Mouse (Mus musculus): ENCODE results near the gene Rab28.

DNA sequence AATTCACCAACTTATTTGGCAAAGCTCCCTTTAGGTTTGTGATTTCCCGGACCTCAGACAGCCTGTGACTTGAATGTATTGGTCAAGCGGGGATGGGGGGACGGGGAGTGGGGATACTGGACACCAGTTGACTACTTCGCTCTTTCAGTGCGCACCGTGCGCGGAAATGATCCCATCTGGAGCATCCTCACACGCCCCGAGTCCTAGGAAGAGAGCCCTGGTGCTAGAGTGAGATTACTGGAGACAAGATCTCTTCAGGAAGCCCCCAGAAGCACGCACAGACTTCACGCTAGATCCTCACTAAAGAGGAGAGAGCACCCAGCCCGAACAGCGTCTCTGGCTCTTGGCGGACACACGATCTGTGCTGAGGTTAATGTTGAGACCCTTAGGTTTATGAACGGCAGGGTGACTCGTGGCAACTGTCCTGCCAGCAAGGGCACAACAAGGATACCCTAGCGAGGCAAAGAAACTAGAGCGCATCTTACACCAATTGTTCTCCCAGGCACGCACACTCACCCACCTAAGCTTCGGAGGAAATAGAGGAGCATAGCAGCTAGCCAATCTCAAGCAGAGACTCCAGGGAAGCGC is 47.5 kb upstream of the Rab28 start:
- TF ChIP-seq CTCF (IDR thresholded peaks at IDR 0.05; ENCODE audit: low read depth, low read length) (no peak), POLR2A (IDR thresholded peaks at IDR 0.05; ENCODE audit: borderline replicate concordance, low read depth, low read length) (no peak)

Measured in bone marrow macrophage, adult 2 months (primary cell).